Mouse (Mus musculus) thymus, adult 2 months (tissue): ENCODE measurements around the gene Cnot10.

Experiments
- CTCF ChIP-seq: fragments of 200-500 bp; IDR thresholded peaks from 2 replicates; pipeline ENCODE4 v1.5.1; 2012; ENCODE audit warnings: mild to moderate bottlenecking, control low read depth, low read length, moderate library complexity, borderline replicate concordance; ENCODE audit not compliant: control insufficient read depth, poor library complexity, insufficient read depth; ENCODE audit errors: extremely low read depth
- POLR2A ChIP-seq: fragments of 200-500 bp; IDR thresholded peaks from 2 replicates; pipeline ENCODE4 v1.6.1; 2012; ENCODE audit warnings: mild to moderate bottlenecking, low read length, control low read depth, moderate library complexity; ENCODE audit not compliant: control insufficient read depth, poor library complexity, insufficient read depth; ENCODE audit errors: extremely low read depth

GRCm38 (mm10) chr9:114636150-114636549, 3.8 kb downstream of the Cnot10 start:
- no peak for TF ChIP-seq CTCF
- no peak for TF ChIP-seq POLR2A
